Mouse (Mus musculus) frontal cortex, postnatal 10 days (tissue): ENCODE results near the gene Soat2.

Experiments
- DNase-seq, 2 experiments: peaks; one replicate each; pipeline ENCODE4 v3.0.0; 2022; ENCODE audit warnings: low spot score in 2 of 2, mixed read lengths in 1 of 2

Gene Soat2

GRCm38 (mm10) chr15:102113674-102114073 is 36.7 kb upstream of the Soat2 start:
- DNase-seq: no peak

DNA sequence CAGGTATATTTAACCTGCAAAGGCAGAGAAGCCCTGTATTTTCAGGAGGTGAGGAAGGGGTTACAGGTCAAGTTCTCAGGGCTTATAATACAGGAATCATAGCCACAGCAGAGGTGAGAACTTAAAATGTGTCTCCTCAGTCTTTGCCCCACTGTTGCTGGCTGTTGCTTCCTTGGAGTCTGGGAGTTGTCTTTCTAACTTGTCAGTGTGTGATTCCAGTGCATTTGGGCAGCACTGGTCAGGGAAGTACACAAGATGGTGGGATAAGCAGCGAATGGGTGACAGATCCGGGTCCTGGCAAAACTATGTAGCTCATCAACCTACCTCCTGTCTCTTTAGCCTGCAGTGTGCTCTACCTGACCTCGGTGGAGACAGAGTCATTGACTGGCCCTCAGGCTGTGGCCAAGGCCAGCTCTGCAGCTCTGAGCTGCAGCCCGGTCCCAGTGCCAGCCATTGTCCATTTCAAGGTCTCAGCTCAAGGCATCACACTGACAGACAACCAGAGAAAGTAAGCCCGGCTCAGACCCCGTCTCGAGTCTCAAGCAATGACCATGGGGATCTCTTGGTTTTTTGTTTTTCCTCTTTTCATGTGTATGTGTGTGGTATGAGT is 35.6 kb upstream of the Soat2 start:
- no peak for DNase-seq

DNA sequence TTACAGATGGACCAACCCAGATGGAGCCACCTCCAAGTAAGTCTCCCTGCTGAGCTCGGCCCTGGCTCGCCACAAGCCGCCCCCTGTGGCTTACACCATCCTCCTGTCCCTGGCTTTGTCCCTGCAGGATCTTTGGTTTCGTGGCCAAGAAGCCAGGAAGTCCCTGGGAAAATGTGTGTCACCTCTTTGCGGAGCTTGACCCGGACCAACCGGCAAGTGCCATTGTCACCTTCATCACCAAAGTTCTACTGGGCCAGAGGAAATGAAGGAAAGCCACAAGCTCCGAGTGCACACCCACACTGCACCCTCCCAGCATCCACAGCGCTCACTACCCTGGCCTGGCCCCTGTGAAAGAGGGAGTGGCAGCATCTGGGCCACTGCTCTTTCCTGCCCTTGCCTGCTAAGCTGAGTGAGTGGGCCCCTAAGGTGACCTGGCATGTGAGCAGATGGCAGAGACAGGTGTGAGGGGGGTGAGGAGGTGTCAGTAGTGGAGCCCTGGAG is 34.5 kb upstream of the Soat2 start:
- no peak for DNase-seq

- DNase-seq: no peak
Measured at GRCm38 (mm10) chr15:102116753-102117415, 33.4 kb upstream of the Soat2 start.

- DNase-seq: no peak
Measured at GRCm38 (mm10) chr15:102117461-102118443, 32.6 kb upstream of the Soat2 start.

- DNase-seq: no peak
Measured at GRCm38 (mm10) chr15:102118591-102118990, 31.7 kb upstream of the Soat2 start.

GRCm38 (mm10) chr15:102119121-102119830 is 31.1 kb upstream of the Soat2 start:
- DNase-seq: no peak

- DNase-seq: no peak
Measured at GRCm38 (mm10) chr15:102119831-102120170, 30.5 kb upstream of the Soat2 start.

- DNase-seq: no peak
Measured at GRCm38 (mm10) chr15:102120530-102120929, 29.8 kb upstream of the Soat2 start.

DNA sequence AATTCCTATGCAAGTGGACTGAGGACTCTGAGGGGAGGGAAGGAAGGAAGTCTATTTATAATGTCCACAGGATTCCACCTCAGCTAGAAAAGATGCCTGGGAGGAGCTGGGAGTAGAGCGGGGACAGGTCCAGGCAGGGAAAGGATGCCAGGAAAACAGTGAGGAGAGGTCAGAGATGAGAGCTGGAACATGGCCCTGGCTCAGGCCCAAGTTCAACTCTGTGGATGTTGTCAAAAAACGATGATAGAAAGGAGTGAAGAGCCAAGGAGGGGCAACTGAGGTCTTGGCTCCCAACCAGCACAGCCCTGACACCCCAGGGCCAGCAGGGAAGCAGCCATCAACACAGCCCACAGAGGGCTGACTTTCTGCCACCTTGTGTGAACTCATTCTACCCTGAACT is 24.0 kb upstream of the Soat2 start:
- no peak for DNase-seq

DNA sequence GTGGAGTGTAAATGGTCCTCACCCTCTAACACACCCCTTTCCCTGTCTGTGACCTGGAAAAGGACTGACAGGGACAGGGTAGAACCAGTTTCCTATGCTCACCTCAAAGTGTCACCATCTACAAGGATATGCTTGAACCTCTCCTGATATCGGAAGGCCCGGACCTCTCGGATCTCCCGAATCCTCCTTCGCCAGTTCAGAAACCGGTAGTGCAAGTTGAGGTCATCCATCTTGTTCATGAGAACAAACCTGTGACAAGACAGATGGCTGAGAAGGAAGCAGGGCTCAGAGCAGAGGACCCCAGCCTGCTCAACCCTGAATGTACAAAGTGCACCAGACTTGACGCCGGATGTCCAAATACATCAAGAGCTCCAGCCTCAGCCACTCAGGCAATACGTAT is 17.0 kb upstream of the Soat2 start:
- no peak for DNase-seq

- DNase-seq: no peak
Measured at GRCm38 (mm10) chr15:102134709-102135108, 15.6 kb upstream of the Soat2 start.

GRCm38 (mm10) chr15:102135522-102136128 is 14.7 kb upstream of the Soat2 start:
- DNase-seq: peak in 1 of 2 experiments; percentile 52

DNA sequence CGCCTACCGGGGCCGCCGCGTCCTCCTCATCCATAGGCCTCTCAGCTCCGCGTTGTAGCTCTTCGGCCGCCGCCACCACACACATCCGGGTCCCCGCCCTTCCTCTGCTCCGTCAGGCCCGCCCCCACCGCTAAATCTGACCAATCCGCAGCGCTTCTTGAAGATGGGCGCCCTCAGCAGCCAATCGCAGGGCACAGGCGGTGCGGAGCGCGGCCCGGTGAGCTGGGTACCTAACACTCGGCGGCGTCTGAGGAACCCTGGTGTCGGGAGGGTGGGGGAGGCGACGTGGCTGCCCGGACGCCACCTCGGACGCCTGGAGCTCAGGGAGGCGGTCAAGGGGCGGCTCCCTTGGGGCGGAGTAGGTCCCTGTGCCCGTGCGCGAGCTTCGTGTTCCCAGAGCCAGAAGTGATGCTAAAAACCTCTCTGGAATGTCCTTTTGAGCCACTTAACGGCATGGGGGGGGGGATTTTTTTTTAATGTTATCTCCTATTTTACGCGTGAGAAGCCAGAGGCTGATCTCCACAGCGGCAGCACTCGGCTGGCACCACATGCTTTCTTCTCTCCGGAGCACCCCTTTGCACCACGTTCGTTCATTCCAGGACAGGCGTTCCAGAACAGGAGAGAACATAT is 14.1 kb upstream of the Soat2 start, which contains the start of gene Spryd3:
Gene Spryd3, minus strand, starts transcription at position 106 of the 630 bp plus-strand sequence.
- DNase-seq: peak; percentile 92 to 98

- no peak for DNase-seq
Measured at GRCm38 (mm10) chr15:102141120-102141519, 9.2 kb upstream of the Soat2 start.

- DNase-seq: no peak
Measured at GRCm38 (mm10) chr15:102142914-102143912, 7.1 kb upstream of the Soat2 start.

DNA sequence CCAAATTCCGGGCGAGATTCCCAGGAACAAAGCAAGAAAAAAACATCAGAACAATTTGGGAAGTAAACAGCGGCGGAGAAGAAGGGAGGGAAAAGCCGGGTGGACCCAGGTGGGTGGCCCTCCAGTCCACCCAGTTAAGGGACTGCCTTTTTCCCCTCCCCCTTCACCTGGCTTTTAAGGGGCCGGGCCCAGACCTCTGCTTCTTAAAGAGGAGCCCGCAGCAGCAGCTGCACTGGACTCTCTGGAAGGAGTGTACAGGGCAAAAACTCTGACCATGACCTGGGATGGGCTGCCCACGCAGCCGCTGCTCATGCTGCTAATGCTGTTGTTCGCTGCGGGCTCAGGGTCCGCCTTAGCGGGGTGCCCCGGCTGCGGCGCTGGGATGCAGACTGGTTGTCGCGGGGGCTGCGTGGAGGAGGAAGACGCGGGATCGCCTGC is 6.0 kb upstream of the Soat2 start, which contains the start of gene Igfbp6:
Gene Igfbp6, plus strand, starts transcription at position 89 of the 438 bp plus-strand sequence.
- no peak for DNase-seq

GRCm38 (mm10) chr15:102144726-102145125 is 5.6 kb upstream of the Soat2 start:
- DNase-seq: no peak

- DNase-seq: no peak
Measured at GRCm38 (mm10) chr15:102145330-102145729, 5.0 kb upstream of the Soat2 start.
